18 mouse cellular contexts compared by ENCODE assay signal in the genomic region with DNA sequence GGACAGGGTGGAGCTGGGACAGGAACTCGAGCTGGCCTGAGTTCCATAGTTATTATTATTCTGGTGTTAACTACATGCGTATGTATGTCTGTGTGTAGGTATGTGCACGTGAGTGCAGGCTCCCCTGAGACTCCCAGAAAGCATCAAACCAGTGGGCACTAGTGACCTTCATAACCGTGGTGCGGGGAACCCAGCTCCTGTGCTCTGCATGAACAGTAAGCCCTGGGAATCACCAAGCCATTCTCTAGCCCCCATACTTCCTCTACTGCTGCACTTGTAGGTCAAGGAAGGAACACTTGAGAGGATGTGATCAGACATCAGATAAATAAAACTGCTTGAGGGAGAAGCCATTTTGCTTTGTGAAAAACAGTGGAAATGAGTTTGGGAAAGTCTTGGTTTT.
DNase-seq lines count a peak whose midpoint lies in the region; ATAC-seq and TF ChIP-seq lines count a peak whose summit lies in the region.
"Had no signal": no experiment of that assay in that cellular context is flagged by ENCODE, and none has a peak within 500 bp of the region (broad histone marks: within the 10 kb centered on the region; RNA-seq: fewer than 3 reads in every experiment).

No protein-coding gene starts in this region.

- no peak for ATAC-seq in cerebellum, adult (ENCODE audit: insufficient number of reproducible peaks, low FRiP score, low TSS enrichment)
- ATAC-seq: forebrain, embryonic 15.5 days; Patski had no signal

- in situ Hi-C loops in CH12.LX (cut with MboI; ENCODE audit: low pct_ligation_motif_present, low pct_unique_long_range_greater_than_20kb, low sequenced_read_pairs) = no loop called here

- H3K79me2 ChIP-seq in CH12.LX (replicated peaks; ENCODE audit: control insufficient read depth, extremely low read depth, insufficient read depth, poor library complexity, severe bottlenecking) = no peaks in the 10 kb centered on the region

- no peaks in the 10 kb centered on the region for H3K36me3 ChIP-seq in CH12.LX (replicated peaks in 1 of 2; ENCODE audit: control insufficient read depth in 1 of 2, insufficient read depth in 1 of 2, low read length in 1 of 2)
- H3K36me3 ChIP-seq: embryonic facial prominence, embryonic 10.5 days; embryonic facial prominence, embryonic 12.5 days; forebrain, embryonic 15.5 days; G1E had no signal

- TF ChIP-seq CTCF in CH12.LX (conservative IDR thresholded peaks at IDR 0.05 in 1 of 2, IDR thresholded peaks at IDR 0.05 in 1 of 2; ENCODE audit: low read depth in 2 of 2, low read length in 2 of 2) = no peak

- dilution Hi-C loops in CH12.LX (cut with MboI; ENCODE audit: extremely low pct_ligation_motif_present, extremely low pct_unique_long_range_greater_than_20kb, low sequenced_read_pairs) = no loop called here

- no peak for TF ChIP-seq POLR2A in CH12.LX (IDR thresholded peaks at IDR 0.05; ENCODE audit: low read depth, low read length)

- no peak overlapping the region for H3K4me3 ChIP-seq in CH12.LX (replicated peaks in 1 of 3; ENCODE audit: low read depth in 2 of 3, low read length in 2 of 3, poor library complexity in 1 of 3)
- H3K4me3 ChIP-seq: embryonic facial prominence, embryonic 10.5 days; embryonic facial prominence, embryonic 12.5 days; forebrain, embryonic 13.5 days; forebrain, embryonic 15.5 days had no signal

- no peak overlapping the region for H3K4me2 ChIP-seq in CH12.LX (ENCODE audit: insufficient read depth, low read depth, poor library complexity, severe bottlenecking)
- H3K4me2 ChIP-seq: embryonic facial prominence, embryonic 12.5 days; forebrain, embryonic 13.5 days; forebrain, embryonic 15.5 days had no signal

- H3K27me3 ChIP-seq in CH12.LX (replicated peaks) = no peaks in the 10 kb centered on the region
- H3K27me3 ChIP-seq: embryonic facial prominence, embryonic 12.5 days; forebrain, embryonic 13.5 days; forebrain, embryonic 15.5 days; Patski had no signal

- H3K9me3 ChIP-seq in CH12.LX (replicated peaks; ENCODE audit: low read length) = no peaks in the 10 kb centered on the region
- H3K9me3 ChIP-seq: embryonic facial prominence, embryonic 10.5 days; embryonic facial prominence, embryonic 12.5 days; forebrain, embryonic 13.5 days; forebrain, embryonic 15.5 days had no signal

- no peak for TF ChIP-seq EP300 in CH12.LX (IDR thresholded peaks at IDR 0.05; ENCODE audit: low read length)

- TF ChIP-seq RAD21 in CH12.LX (IDR thresholded peaks at IDR 0.05; ENCODE audit: low read depth, low read length) = no peak

- DNase-seq in cerebellum, adult 11-12 months = peak; percentile 44
- DNase-seq in CH12.LX (ENCODE audit: extremely low read depth) = no peak
- DNase-seq in cerebellum, adult 9-10 months = peak; percentile 58
- DNase-seq in cerebellum, postnatal 14 days = peak; percentile 24 to 46
- no peak for DNase-seq in T-cell, adult 2 months (ENCODE audit: low spot score)
- DNase-seq in kidney, postnatal 10 days = no peak
- no peak for DNase-seq in heart, postnatal 4 days
- DNase-seq: adrenal gland, adult 2 months; adrenal gland, postnatal 14 days; adrenal gland, postnatal 36 days had no signal

- H3K9ac ChIP-seq in CH12.LX (ENCODE audit: insufficient read depth, low read depth) = no peak overlapping the region
- H3K9ac ChIP-seq: embryonic facial prominence, embryonic 12.5 days; forebrain, embryonic 13.5 days; forebrain, embryonic 15.5 days; forebrain, postnatal 0 days had no signal

- peaks cover 4 to 11% of the 10 kb centered on the region in 2 experiments; a peak in 3 of 4 replicates for H3K4me1 ChIP-seq in CH12.LX (ENCODE audit: control insufficient read depth in 1 of 2, insufficient read depth in 2 of 2)

- no peak overlapping the region for H3K27ac ChIP-seq in CH12.LX (ENCODE audit: insufficient read depth, low read depth)
- H3K27ac ChIP-seq: embryonic facial prominence, embryonic 10.5 days; embryonic facial prominence, embryonic 12.5 days; forebrain, embryonic 13.5 days; forebrain, embryonic 15.5 days had no signal

TF ChIP-seq in CH12.LX, 34 proteins besides CTCF, POLR2A, EP300 and RAD21:
- TF ChIP-seq NELFE (IDR thresholded peaks at IDR 0.05; ENCODE audit: low read depth, low read length) = no peak
- 0 out of 2 replicates have a peak, but pooled peaks have one; percentile 25 for TF ChIP-seq BHLHE40 (IDR thresholded peaks at IDR 0.05; ENCODE audit: low read depth, low read length)
- no peak for TF ChIP-seq UBTF (IDR thresholded peaks at IDR 0.05; ENCODE audit: low read depth, low read length)

Comparison
In these comparisons a context has a peak if more than half of its experiments do, and no peak if none do; other contexts are left out.
1. DNase-seq: peak in cerebellum, adult 11-12 months (single experiment), cerebellum, adult 9-10 months (single experiment) and cerebellum, postnatal 14 days (2 of 2); none in CH12.LX (single experiment), T-cell, adult 2 months (single experiment), kidney, postnatal 10 days (single experiment) and heart, postnatal 4 days (single experiment).